Mouse (Mus musculus): ENCODE results near the gene Agk. TPM values are rescaled to one million over a fixed set of nuclear protein-coding genes. Genes with fewer than 3 reads are reported as not detected.

Gene Agk
- polyA plus RNA-seq, 1 experiment from 2014 or later = 59.4 TPM

GRCm38 (mm10) chr6:40432346-40433275 is 107.6 kb downstream of the Agk start:
- H3K4me1 ChIP-seq = peaks cover 81% of the 10 kb centered on the region

GRCm38 (mm10) chr6:40434697-40435096 is 109.7 kb downstream of the Agk start:
- H3K36me3 ChIP-seq = no peaks in the 10 kb centered on the region
- 9% methylated on average over 7 of the region's 7 CpGs for WGBS
- no peak for ATAC-seq (replicated peaks)
- no peaks in the 10 kb centered on the region for H3K27me3 ChIP-seq
- peaks cover 77% of the 10 kb centered on the region for H3K4me1 ChIP-seq
- H3K4me3 ChIP-seq = peak overlapping the region; percentile 71
- peak overlapping the region; percentile 97 for H3K27ac ChIP-seq (replicated peaks)
- H3K9ac ChIP-seq (replicated peaks) = peak overlapping the region; percentile 90
- H3K4me2 ChIP-seq (replicated peaks) = peak overlapping the region; percentile 78
- H3K9me3 ChIP-seq = no peaks in the 10 kb centered on the region

More at GRCm38 (mm10) chr6:40432346-40433275, 107.6 kb downstream of the Agk start:
- Histone ChIP-seq H3K4me2 (replicated peaks) (peak overlapping the region; percentile 78), H3K27me3 (no peaks in the 10 kb centered on the region), H3K9ac (replicated peaks) (no peak overlapping the region), H3K4me3 (peak overlapping the region; percentile 20), H3K9me3 (no peaks in the 10 kb centered on the region), H3K36me3 (no peaks in the 10 kb centered on the region), H3K27ac (replicated peaks) (peak overlapping the region; percentile 91)
- 62% methylated on average over 17 of the region's 17 CpGs for WGBS
- peak; percentile 49 for ATAC-seq (replicated peaks)

GRCm38 (mm10) chr6:40435151-40436046 is 110.4 kb downstream of the Agk start:
- under 1% methylated on average over 71 of the region's 72 CpGs for WGBS
- H3K9me3 ChIP-seq = no peaks in the 10 kb centered on the region
- H3K27me3 ChIP-seq = no peaks in the 10 kb centered on the region
- H3K4me2 ChIP-seq (replicated peaks) = peak overlapping the region; percentile 78
- peak; percentile 59 for ATAC-seq (replicated peaks)
- peak overlapping the region; percentile 71 for H3K4me3 ChIP-seq
- H3K27ac ChIP-seq (replicated peaks) = peak overlapping the region; percentile 97
- peaks cover 75% of the 10 kb centered on the region for H3K4me1 ChIP-seq
- peak overlapping the region; percentile 90 for H3K9ac ChIP-seq (replicated peaks)
- H3K36me3 ChIP-seq = no peaks in the 10 kb centered on the region

GRCm38 (mm10) chr6:40436047-40436483 is 111.1 kb downstream of the Agk start, which contains the start of gene E330009J07Rik:
Gene E330009J07Rik (minus strand): TSS chr6:40436135.
- Histone ChIP-seq H3K36me3 (no peaks in the 10 kb centered on the region), H3K4me3 (peak within 1 kb of the TSS; percentile 71), H3K9ac (replicated peaks) (peak within 1 kb of the TSS; percentile 90), H3K27ac (replicated peaks) (peak within 1 kb of the TSS; percentile 97), H3K9me3 (no peaks in the 10 kb centered on the region), H3K27me3 (no peaks in the 10 kb centered on the region), H3K4me2 (replicated peaks) (peak within 1 kb of the TSS; percentile 78), H3K4me1 (peaks cover 74% of the 10 kb centered on the region)
- 1% methylated on average over 38 of the region's 38 CpGs for WGBS
- ATAC-seq (replicated peaks) = peak; percentile 86

- Histone ChIP-seq H3K4me3 (no peak within 1 kb of the TSS), H3K4me1 (peaks cover 45% of the 10 kb centered on the region), H3K27ac (replicated peaks) (peak within 1 kb of the TSS; percentile 58), H3K9me3 (no peaks in the 10 kb centered on the region), H3K4me2 (replicated peaks) (no peak within 1 kb of the TSS), H3K36me3 (no peaks in the 10 kb centered on the region), H3K9ac (replicated peaks) (no peak within 1 kb of the TSS), H3K27me3 (no peaks in the 10 kb centered on the region)
- ATAC-seq (replicated peaks) = no peak
- WGBS = 62% methylated on average over 5 of the region's 5 CpGs
Observed at GRCm38 (mm10) chr6:40438936-40439335, 114.0 kb downstream of the Agk start, which contains the start of gene Wee2. Gene Wee2 (plus strand): TSS chr6:40439088.

GRCm38 (mm10) chr6:40439731-40440130 is 114.8 kb downstream of the Agk start:
- Histone ChIP-seq H3K9me3 (no peaks in the 10 kb centered on the region), H3K27ac (replicated peaks) (peak overlapping the region; percentile 58), H3K4me1 (peaks cover 37% of the 10 kb centered on the region), H3K4me3 (no peak overlapping the region), H3K9ac (replicated peaks) (no peak overlapping the region), H3K27me3 (no peaks in the 10 kb centered on the region), H3K36me3 (no peaks in the 10 kb centered on the region), H3K4me2 (replicated peaks) (no peak overlapping the region)
- 55% methylated on average over 12 of the region's 12 CpGs for WGBS
- ATAC-seq (replicated peaks) = no peak

- 55% methylated on average over 3 of the region's 3 CpGs for WGBS
- no peaks in the 10 kb centered on the region for H3K9me3 ChIP-seq
- H3K27ac ChIP-seq (replicated peaks) = 0 out of 2 replicates have a peak overlapping the region, but pooled peaks have one; percentile 15
- no peak for ATAC-seq (replicated peaks)
- H3K4me3 ChIP-seq = no peak overlapping the region
- no peaks in the 10 kb centered on the region for H3K27me3 ChIP-seq
- no peaks in the 10 kb centered on the region for H3K36me3 ChIP-seq
- peaks cover 34% of the 10 kb centered on the region for H3K4me1 ChIP-seq
- no peak overlapping the region for H3K4me2 ChIP-seq (replicated peaks)
- H3K9ac ChIP-seq (replicated peaks) = no peak overlapping the region
Observed at GRCm38 (mm10) chr6:40441276-40441675, 116.3 kb downstream of the Agk start.

GRCm38 (mm10) chr6:40441755-40442154 is 116.8 kb downstream of the Agk start:
- Histone ChIP-seq H3K36me3 (no peaks in the 10 kb centered on the region), H3K4me3 (no peak overlapping the region), H3K4me2 (replicated peaks) (no peak overlapping the region), H3K27ac (replicated peaks) (no peak overlapping the region), H3K9me3 (no peaks in the 10 kb centered on the region), H3K27me3 (no peaks in the 10 kb centered on the region), H3K4me1 (peaks cover 30% of the 10 kb centered on the region), H3K9ac (replicated peaks) (no peak overlapping the region)
- 41% methylated on average over 3 of the region's 3 CpGs for WGBS
- no peak for ATAC-seq (replicated peaks)

GRCm38 (mm10) chr6:40443281-40443928 is 118.4 kb downstream of the Agk start:
- Histone ChIP-seq H3K4me3 (no peak overlapping the region), H3K9ac (replicated peaks) (no peak overlapping the region), H3K9me3 (no peaks in the 10 kb centered on the region), H3K36me3 (no peaks in the 10 kb centered on the region), H3K4me2 (replicated peaks) (no peak overlapping the region), H3K4me1 (peaks cover 21% of the 10 kb centered on the region), H3K27ac (replicated peaks) (no peak overlapping the region), H3K27me3 (no peaks in the 10 kb centered on the region)
- WGBS = 36% methylated on average over 10 of the region's 10 CpGs
- ATAC-seq (replicated peaks) = no peak
